Mouse (Mus musculus): ENCODE measurements at regions not wholly inside any gene's neighbourhood (a gene's known extent, or its start where the extent isn't known, plus 50 kb on each side); places are given as distances from the start of the nearest gene placed in this dataset.

DNA sequence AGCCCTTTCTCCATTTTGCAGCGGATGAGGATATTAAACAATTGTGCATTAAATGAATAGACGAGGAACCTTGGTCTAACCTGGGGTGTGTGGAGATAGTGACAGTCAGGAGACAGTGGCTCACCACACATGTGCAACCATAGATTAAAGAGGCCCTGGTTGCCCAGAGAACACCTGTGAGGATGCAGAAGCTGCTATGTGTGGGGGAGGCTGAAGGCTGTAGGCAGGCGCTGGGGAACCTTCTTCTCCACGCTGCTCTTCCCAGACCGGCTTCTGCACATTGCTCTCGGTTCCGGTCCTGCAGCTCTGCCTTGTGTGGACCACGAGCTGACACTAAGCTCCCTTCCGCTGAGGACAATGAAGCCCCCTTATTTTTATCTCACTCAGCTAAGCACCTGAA lies 412.1 kb upstream of the Adgrl2 start:
- no peak for TF ChIP-seq POLR2A (IDR thresholded peaks at IDR 0.05; ENCODE audit: extremely low read depth, insufficient read depth, low read length)
- no peak for TF ChIP-seq CTCF (IDR thresholded peaks at IDR 0.05; ENCODE audit: low read depth, low read length)
